Mouse (Mus musculus): Measurements from ENCODE around the gene Inpp5b. TPM values are rescaled to one million over a fixed set of nuclear protein-coding genes. Genes with fewer than 3 reads are reported as not detected.
A peak's percentile ranks its signal among the peaks of the same experiment; 100 is the strongest.

The Inpp5b gene
- polyA plus RNA-seq, 1 experiment: 71.4 TPM

DNA sequence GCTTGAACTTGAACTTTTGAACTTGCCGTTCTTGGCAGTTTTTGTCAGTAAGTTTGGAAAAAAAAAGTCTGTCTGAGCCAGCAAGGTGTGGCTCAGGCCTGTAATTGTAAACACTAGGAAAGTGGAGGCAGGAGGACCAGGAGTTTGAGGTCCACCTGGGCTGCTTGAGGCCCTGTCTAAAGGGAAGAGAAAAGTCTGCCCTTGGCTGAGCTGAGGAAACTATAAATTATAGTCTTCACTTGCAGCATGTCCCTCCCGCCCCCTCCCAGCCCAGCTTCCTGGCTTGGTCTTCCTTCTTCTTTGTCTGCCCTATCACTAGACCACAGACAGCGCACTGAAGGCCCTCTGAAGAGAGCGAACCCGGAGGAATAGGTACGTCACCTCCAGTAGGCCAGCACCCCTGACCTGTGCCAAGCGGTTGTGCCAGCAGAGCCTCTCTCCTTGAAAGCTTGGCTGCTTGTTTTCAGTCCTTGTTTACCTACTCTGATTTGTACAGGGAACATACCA, 17.7 kb downstream of the Inpp5b start:
- no peak for DNase-seq (ENCODE audit: extremely low spot score in 1 of 2, low spot score in 1 of 2)

GRCm38 (mm10) chr4:124761201-124761600, 19.6 kb downstream of the Inpp5b start:
- no peak for DNase-seq (ENCODE audit: extremely low spot score in 1 of 2, low spot score in 1 of 2)

GRCm38 (mm10) chr4:124762858-124763452, 21.3 kb downstream of the Inpp5b start:
- DNase-seq (ENCODE audit: extremely low spot score in 1 of 2, low spot score in 1 of 2): peak in 1 of 2 experiments; percentile 23

- DNase-seq (ENCODE audit: extremely low spot score in 1 of 2, low spot score in 1 of 2): peak in 1 of 2 experiments; percentile 58
Observed at GRCm38 (mm10) chr4:124765802-124766565, 24.3 kb downstream of the Inpp5b start.

DNA sequence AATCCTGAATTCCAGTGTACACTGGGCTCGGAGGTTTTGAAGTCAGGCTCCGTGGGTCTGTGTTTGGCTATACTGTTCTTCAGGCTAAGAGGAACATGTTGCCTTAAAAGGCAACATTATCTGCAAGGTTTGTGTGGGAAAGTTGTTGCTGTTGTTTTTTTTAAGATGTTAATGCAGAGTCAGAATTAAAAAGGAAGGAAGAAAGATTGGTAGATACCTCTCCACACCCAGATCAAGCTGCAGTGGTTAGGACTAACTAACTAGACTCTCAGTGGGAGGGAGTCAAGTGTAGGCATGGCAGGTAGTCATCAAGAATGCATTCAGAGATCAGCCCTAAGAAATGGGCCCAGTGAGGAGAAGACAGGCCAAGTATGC, 24.9 kb downstream of the Inpp5b start:
- no peak for DNase-seq (ENCODE audit: extremely low spot score in 1 of 2, low spot score in 1 of 2)

- DNase-seq (ENCODE audit: extremely low spot score in 1 of 2, low spot score in 1 of 2): peak in 1 of 2 experiments; percentile 39
Observed at GRCm38 (mm10) chr4:124768963-124769591, 27.4 kb downstream of the Inpp5b start.

GRCm38 (mm10) chr4:124770624-124771023, 29.0 kb downstream of the Inpp5b start:
- DNase-seq (ENCODE audit: extremely low spot score in 1 of 2, low spot score in 1 of 2): peak; percentile 35 to 68

GRCm38 (mm10) chr4:124772125-124772524, 30.5 kb downstream of the Inpp5b start:
- DNase-seq (ENCODE audit: extremely low spot score in 1 of 2, low spot score in 1 of 2): no peak

- DNase-seq (ENCODE audit: extremely low spot score in 1 of 2, low spot score in 1 of 2): no peak
Observed at GRCm38 (mm10) chr4:124773449-124773848, 31.8 kb downstream of the Inpp5b start.

GRCm38 (mm10) chr4:124773995-124774394, 32.3 kb downstream of the Inpp5b start:
- DNase-seq (ENCODE audit: extremely low spot score in 1 of 2, low spot score in 1 of 2): no peak

- DNase-seq (ENCODE audit: extremely low spot score in 1 of 2, low spot score in 1 of 2): no peak
Observed at GRCm38 (mm10) chr4:124774429-124774828, 32.8 kb downstream of the Inpp5b start.

- DNase-seq (ENCODE audit: extremely low spot score in 1 of 2, low spot score in 1 of 2): no peak
Observed at GRCm38 (mm10) chr4:124781361-124781760, 39.7 kb downstream of the Inpp5b start.

DNA sequence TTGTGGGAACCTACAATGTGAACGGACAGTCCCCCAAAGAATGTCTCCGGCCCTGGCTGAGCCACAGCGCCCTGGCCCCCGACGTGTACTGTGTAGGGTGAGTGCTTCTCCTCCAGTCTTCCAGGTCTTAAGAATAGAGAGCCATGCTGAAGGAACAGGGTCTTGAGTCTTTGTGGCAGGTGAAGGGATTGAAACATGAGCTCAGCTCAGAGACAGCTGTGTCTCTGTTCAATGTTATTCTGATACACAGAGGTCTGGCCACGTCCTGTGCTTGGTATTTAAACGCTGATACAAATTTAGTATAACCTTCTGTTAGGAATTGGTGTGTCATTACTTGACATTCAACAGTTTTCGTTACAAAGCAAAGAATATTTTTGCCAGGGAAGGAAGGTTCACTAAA, 40.7 kb downstream of the Inpp5b start:
- DNase-seq (ENCODE audit: extremely low spot score in 1 of 2, low spot score in 1 of 2): no peak

GRCm38 (mm10) chr4:124783937-124784336, 42.3 kb downstream of the Inpp5b start:
- DNase-seq (ENCODE audit: extremely low spot score in 1 of 2, low spot score in 1 of 2): no peak

- no peak for DNase-seq (ENCODE audit: extremely low spot score in 1 of 2, low spot score in 1 of 2)
Observed at GRCm38 (mm10) chr4:124790013-124790412, 48.4 kb downstream of the Inpp5b start.

- no peak for DNase-seq (ENCODE audit: extremely low spot score in 1 of 2, low spot score in 1 of 2)
Observed at GRCm38 (mm10) chr4:124792114-124792513, 50.5 kb downstream of the Inpp5b start.

- DNase-seq (ENCODE audit: extremely low spot score in 1 of 2, low spot score in 1 of 2): no peak
Observed at GRCm38 (mm10) chr4:124796141-124796540, 54.5 kb downstream of the Inpp5b start.

- no peak for DNase-seq (ENCODE audit: extremely low spot score in 1 of 2, low spot score in 1 of 2)
Observed at GRCm38 (mm10) chr4:124796913-124797312, 55.3 kb downstream of the Inpp5b start.

DNA sequence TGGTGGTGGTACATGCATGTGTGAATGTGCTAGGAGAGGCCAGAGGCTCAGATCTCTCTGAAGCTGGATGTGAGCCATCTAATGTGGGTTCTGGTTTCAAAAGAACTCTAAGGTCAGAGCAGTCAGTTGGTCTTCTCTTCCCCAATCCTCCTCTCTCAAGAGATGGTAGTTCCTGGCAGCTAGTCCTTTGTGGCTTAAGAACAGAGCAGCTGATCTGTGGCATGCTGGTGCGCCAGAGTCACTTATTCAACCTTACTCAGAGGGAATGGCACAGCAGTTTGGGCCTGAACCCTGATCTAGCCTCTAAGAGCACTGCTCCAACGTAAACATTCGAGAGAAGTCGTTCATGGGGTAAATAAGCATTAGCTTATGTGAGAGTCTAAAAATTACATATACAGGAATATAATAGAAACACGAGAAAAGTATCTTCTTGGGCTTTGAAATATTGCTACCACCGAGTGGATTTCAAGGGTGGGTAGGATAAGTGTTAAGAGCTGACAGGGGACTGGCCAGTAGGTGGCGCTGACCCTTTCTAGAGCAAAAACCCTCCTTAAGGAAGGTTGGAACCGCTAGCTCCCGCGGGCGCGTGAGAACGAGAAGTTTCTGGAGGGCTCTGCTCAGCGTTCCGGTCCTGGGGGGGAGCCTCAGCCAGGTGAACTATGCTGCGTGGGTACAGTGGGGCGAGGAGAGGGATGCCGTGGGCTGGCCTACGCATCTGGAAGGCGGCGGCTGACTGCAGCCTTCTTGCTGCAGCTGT, 60.1 kb downstream of the Inpp5b start, which contains the start of gene Mtf1:
TSS of gene Mtf1 (plus strand) at position 553 of the 757 bp plus-strand sequence.
- DNase-seq (ENCODE audit: extremely low spot score in 1 of 2, low spot score in 1 of 2): peak; percentile 70 to 94

All from frontal cortex, adult 2 months (tissue).